Mouse (Mus musculus) kidney, postnatal 0 days (tissue): ENCODE data around the gene Rnf150. TPM values are rescaled to one million over a fixed set of nuclear protein-coding genes. Genes with fewer than 3 reads are reported as not detected.
"Not testable (repeated sequence)": the region's sequence is repeated elsewhere in the genome, so short reads cannot be mapped to it uniquely, and the experiment has no call there.

Source experiments
- ATAC-seq: fragments of 200-750 bp; cut with Nextera tagmentation; replicated peaks from 2 replicates; pipeline ENCODE4 v1.8.0; 2017; ENCODE audit warnings: low read depth, moderate number of reproducible peaks, moderate TSS enrichment, moderate library complexity; ENCODE audit not compliant: low FRiP score
- DNase-seq: peaks from one replicate; pipeline ENCODE4 v3.0.0-alpha.2; 2016; ENCODE audit warnings: low spot score
- H3K27ac ChIP-seq: fragments of 300-500 bp; sonication (generic); 2 replicates; pipeline ENCODE4 v1.5.1; 2014; ENCODE audit warnings: mild to moderate bottlenecking
- H3K27me3 ChIP-seq: fragments of 300-500 bp; sonication (generic); 2 replicates; pipeline ENCODE4 v1.6.1; 2014; ENCODE audit warnings: low read length, mixed read lengths; ENCODE audit not compliant: insufficient read depth
- H3K36me3 ChIP-seq: fragments of 300-500 bp; sonication (generic); 2 replicates; pipeline ENCODE4 v1.6.1; 2014; ENCODE audit warnings: low read length, mixed read lengths; ENCODE audit not compliant: insufficient read depth
- H3K4me1 ChIP-seq: fragments of 300-500 bp; sonication (generic); replicated peaks from 2 replicates; pipeline ENCODE4 v1.6.1; 2014; ENCODE audit warnings: antibody characterized with exemption, low read length, mixed read lengths; ENCODE audit not compliant: insufficient read depth
- H3K4me2 ChIP-seq: fragments of 300-500 bp; sonication (generic); 2 replicates; pipeline ENCODE4 v1.6.1; 2014; ENCODE audit warnings: mild to moderate bottlenecking, low read length, moderate library complexity, mixed read lengths
- H3K4me3 ChIP-seq: fragments of 300-500 bp; sonication (generic); replicated peaks from 2 replicates; pipeline ENCODE4 v1.5.1; 2014; ENCODE audit warnings: low read depth, low read length
- H3K9ac ChIP-seq: fragments of 300-500 bp; sonication (generic); 2 replicates; pipeline ENCODE4 v1.6.1; 2014; ENCODE audit warnings: low read depth, low read length
- H3K9me3 ChIP-seq: fragments of 300-500 bp; sonication (generic); replicated peaks from 2 replicates; pipeline ENCODE4 v1.6.1; 2016; ENCODE audit warnings: low read length, inconsistent platforms, mixed read lengths
- CTCF ChIP-seq: IDR thresholded peaks from 2 replicates; pipeline ENCODE4 v1.5.1; 2016; ENCODE audit warnings: antibody characterized with exemption, low read depth, mild to moderate bottlenecking, moderate library complexity
- WGBS: fragments of 180-500 bp; shearing (Covaris S2); extraction: QIAGEN DNeasy Blood & Tissue Kit; methylation state at CpG from one replicate; pipeline ENCODE4 v1.1.7; 2014; 5-methylcytosine and 5-hydroxymethylcytosine counted together
- polyA plus RNA-seq: library from polyadenylated mRNA; unstranded; fragments of >200 nt; fragmentation: Nextera tagmentation; extraction: Ambion mirVana; gene quantifications from 2 replicates; pipeline ENCODE4 v1.2.1, GENCODE M21; 2015

Gene Rnf150
- polyA plus RNA-seq, 1 experiment from 2014 or later, result 1.3 TPM

DNA sequence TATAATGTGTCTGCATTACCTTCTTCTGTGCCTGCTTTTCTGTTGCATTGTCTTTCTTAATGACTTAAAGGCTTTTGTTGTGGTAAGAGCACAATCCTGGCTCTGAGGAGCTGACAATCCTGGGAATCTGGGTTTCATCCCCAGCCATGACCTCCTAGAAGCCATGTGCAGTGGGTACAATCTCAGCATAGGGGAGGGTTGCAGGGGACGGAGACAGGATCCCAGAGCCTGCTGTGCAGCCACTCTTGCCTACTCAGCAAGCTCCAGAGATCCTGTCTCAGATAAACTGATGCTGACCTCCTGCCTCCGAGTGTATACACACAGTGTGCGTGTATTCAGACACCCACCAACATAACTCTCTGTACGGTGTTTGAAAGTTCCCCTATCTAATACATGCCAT lies 218.1 kb downstream of the Rnf150 start:
- DNase-seq (no peak), ATAC-seq (no peak)
- Histone ChIP-seq H3K4me1 (no peaks in the 10 kb centered on the region), H3K27ac (no peak overlapping the region), H3K36me3 (no peaks in the 10 kb centered on the region), H3K4me3 (no peak overlapping the region), H3K9me3 (no peaks in the 10 kb centered on the region), H3K9ac (no peak overlapping the region), H3K27me3 (no peaks in the 10 kb centered on the region), H3K4me2 (no peak overlapping the region)
- no peak for TF ChIP-seq CTCF
- 51% methylated on average over 4 of the region's 4 CpGs for WGBS

DNA sequence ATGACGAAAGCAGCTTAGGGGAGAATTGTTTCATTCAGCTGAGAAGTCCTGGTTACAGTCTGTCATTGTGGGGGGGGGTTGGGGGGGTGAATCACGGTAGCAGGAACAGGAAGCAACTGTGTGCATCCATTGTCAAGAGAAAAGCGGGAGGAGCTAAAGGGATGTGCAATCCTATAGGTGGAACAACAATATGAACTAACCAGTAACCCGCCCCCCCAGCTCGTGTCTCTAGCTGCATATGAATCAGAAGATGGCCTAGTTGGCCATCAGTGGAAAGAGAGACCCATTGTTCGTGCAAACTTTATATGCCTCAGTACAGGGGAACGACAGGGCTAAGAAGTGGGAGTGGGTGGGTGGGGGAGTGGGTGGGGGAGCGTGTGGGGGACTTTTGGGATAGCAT lies 218.7 kb downstream of the Rnf150 start:
- not testable (repeated sequence) for H3K4me3 ChIP-seq, H3K27ac ChIP-seq, H3K27me3 ChIP-seq, ATAC-seq, H3K36me3 ChIP-seq, H3K4me1 ChIP-seq, H3K9ac ChIP-seq, DNase-seq, H3K4me2 ChIP-seq, H3K9me3 ChIP-seq
- 84% methylated on average over 7 of the region's 8 CpGs for WGBS

DNA sequence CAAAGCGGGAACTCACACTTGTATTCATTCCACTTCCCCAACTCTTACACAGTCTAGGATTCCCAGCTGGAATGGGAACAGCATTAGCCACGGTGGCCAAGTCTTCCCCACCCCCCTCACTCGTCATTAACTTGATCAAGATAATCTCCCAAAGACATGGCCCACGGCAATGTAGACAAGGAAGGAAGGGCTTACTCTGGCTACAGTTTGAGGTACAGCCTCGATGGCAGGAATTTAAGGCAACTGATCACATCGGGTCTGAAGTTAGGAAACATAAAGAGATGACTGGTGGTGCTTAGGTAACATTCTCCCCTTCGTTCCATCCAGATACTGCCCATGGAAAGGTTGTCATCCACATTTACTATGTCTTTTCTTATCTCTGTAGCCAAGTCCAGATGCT lies 219.1 kb downstream of the Rnf150 start:
- H3K4me2 ChIP-seq, result no peak overlapping the region
- no peak overlapping the region for H3K4me3 ChIP-seq
- no peaks in the 10 kb centered on the region for H3K9me3 ChIP-seq
- H3K27ac ChIP-seq, result no peak overlapping the region
- H3K9ac ChIP-seq, result no peak overlapping the region
- no peak for DNase-seq
- H3K4me1 ChIP-seq, result no peaks in the 10 kb centered on the region
- no peak for TF ChIP-seq CTCF
- no peaks in the 10 kb centered on the region for H3K36me3 ChIP-seq
- 82% methylated on average over 7 of the region's 7 CpGs for WGBS
- ATAC-seq, result no peak
- no peaks in the 10 kb centered on the region for H3K27me3 ChIP-seq

DNA sequence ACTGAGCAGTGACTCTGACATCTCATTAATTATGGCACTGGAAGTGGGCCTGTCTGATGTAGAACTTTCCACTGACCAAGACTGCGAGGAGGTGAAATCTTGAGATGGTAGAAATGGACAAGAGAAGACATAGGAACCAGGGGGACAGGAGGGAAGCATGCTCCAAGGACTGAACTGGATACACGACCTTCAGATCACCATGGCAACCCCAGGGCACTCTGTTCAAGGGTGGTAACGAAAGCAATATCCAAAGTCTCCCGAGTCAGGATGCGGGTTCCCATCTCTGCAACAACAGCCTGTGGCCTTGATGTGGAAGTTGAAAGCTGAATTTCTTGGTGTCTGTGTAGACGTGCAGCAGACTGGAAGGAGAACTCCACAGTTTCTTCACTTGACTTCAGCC lies 220.3 kb downstream of the Rnf150 start:
- Histone ChIP-seq H3K4me3 (no peak overlapping the region), H3K36me3 (no peaks in the 10 kb centered on the region), H3K9ac (no peak overlapping the region), H3K4me2 (no peak overlapping the region), H3K9me3 (no peaks in the 10 kb centered on the region), H3K27me3 (no peaks in the 10 kb centered on the region), H3K27ac (no peak overlapping the region), H3K4me1 (no peaks in the 10 kb centered on the region)
- DNase-seq, result no peak
- 77% methylated on average over 6 of the region's 6 CpGs for WGBS
- no peak for TF ChIP-seq CTCF
- ATAC-seq, result no peak

DNA sequence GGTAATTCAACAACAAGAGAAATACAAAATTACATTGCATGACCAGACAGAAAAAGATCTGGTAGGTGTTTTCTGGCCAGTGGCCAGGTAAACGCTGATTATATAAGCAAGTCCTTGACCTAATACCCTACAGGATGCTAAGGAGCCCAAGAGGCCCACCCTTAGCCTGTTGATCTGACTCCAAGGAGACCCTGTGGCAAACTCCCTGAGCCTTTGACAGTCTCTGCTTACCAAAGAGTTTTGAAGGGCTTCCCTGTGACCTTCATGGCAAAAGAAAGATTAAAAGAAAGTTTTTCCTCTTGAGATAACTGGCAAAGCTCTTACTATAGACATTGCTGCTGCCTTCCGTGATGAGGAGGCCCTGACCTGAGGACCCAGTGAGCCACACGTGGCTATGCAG lies 222.4 kb downstream of the Rnf150 start:
- H3K27me3 ChIP-seq, result no peaks in the 10 kb centered on the region
- no peaks in the 10 kb centered on the region for H3K4me1 ChIP-seq
- ATAC-seq (no peak), DNase-seq (no peak)
- no peak for TF ChIP-seq CTCF
- 75% methylated on average over 3 of the region's 3 CpGs for WGBS
- H3K27ac ChIP-seq, result no peak overlapping the region
- no peak overlapping the region for H3K4me2 ChIP-seq
- no peak overlapping the region for H3K4me3 ChIP-seq
- no peaks in the 10 kb centered on the region for H3K36me3 ChIP-seq
- H3K9ac ChIP-seq, result no peak overlapping the region
- H3K9me3 ChIP-seq, result no peaks in the 10 kb centered on the region

DNA sequence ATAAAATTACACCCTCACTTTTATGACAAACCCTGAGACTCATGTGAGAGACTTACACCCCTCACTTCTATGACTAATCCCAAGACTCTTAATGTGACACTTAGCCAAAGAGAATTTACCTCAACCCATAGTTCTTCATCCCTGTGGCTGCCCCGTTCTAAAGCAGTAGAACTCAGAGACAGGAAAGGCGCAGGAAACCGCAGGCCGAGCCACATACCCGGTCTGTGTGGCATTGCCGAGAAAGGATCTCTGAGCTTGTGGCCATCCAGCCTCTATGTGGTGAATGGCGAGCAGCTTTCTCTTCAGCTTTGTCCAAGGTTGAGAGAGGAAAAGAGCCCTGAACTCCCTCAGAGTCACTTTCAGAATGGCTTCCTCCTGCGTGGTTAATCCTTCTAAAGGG lies 223.5 kb downstream of the Rnf150 start:
- no peak for ATAC-seq
- no peak for DNase-seq
- WGBS, result 88% methylated on average over 8 of the region's 8 CpGs

GRCm38 (mm10) chr8:83087604-83088003 lies 224.4 kb downstream of the Rnf150 start:
- DNase-seq, result no peak
- no peak overlapping the region for H3K4me2 ChIP-seq
- no peak for ATAC-seq
- H3K9me3 ChIP-seq, result no peaks in the 10 kb centered on the region
- H3K4me1 ChIP-seq, result no peaks in the 10 kb centered on the region
- TF ChIP-seq CTCF, result peak; percentile 47; the same call in 1 of the 2 replicates
- H3K4me3 ChIP-seq, result no peak overlapping the region
- H3K9ac ChIP-seq, result no peak overlapping the region
- H3K36me3 ChIP-seq, result no peaks in the 10 kb centered on the region
- H3K27ac ChIP-seq, result no peak overlapping the region
- no peaks in the 10 kb centered on the region for H3K27me3 ChIP-seq

More for the DNA sequence above, 223.5 kb downstream of the Rnf150 start:
- Histone ChIP-seq H3K9ac (no peak overlapping the region), H3K27ac (no peak overlapping the region), H3K4me1 (no peaks in the 10 kb centered on the region), H3K9me3 (no peaks in the 10 kb centered on the region), H3K4me3 (no peak overlapping the region), H3K27me3 (no peaks in the 10 kb centered on the region), H3K36me3 (no peaks in the 10 kb centered on the region), H3K4me2 (no peak overlapping the region)
- no peak for TF ChIP-seq CTCF
